Mouse (Mus musculus) urinary bladder, adult 18-20 months (tissue): ENCODE measurements at regions not wholly inside any gene's neighbourhood (a gene's known extent, or its start where the extent isn't known, plus 50 kb on each side); places are given as distances from the start of the nearest gene placed in this dataset.

Experiments used
- DNase-seq, 2 experiments: peaks; one replicate each; pipeline ENCODE4 v3.0.0; 2022; ENCODE audit warnings: low spot score in 2 of 2, mixed read lengths in 2 of 2

DNA sequence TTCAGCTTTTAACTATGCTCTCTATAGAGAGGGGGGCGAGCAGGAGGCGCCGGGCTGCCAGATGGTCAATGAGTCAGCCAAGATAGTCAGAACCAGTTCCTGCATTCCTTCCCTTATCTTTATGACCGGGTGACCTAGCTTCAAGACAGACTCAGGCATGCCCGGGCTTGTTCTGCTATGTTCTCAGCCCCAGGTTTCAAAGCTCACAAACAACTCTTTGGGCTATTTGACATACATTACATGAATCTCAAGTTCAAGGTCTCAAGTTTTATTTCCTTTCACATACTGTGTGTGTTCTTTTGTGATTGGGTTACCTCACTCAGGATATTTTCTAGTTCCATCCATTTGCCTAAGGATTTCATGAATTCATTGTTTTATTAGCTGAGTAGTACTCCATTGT is 265.8 kb upstream of the Fmr1 start:
- DNase-seq = peak; percentile 9 to 18

GRCm38 (mm10) chrX:68422201-68422600 is 256.1 kb upstream of the Fmr1 start:
- no peak for DNase-seq
